Mouse (Mus musculus) heart, adult 2 months (tissue): ENCODE measurements around the gene Fgf10. TPM values are rescaled to one million over a fixed set of nuclear protein-coding genes. Genes with fewer than 3 reads are reported as not detected.

ENCODE experiments used
- DNase-seq, 2 experiments: peaks; one replicate each; pipeline ENCODE4 v3.0.0; 2021
- H3K27ac ChIP-seq: fragments of 200-600 bp; 2 replicates; pipeline ENCODE4 v1.8.1; 2022
- H3K27me3 ChIP-seq: fragments of 200-500 bp; 2 replicates; pipeline ENCODE4 v1.6.1; 2012; ENCODE audit warnings: mild to moderate bottlenecking, low read length, inconsistent platforms, mixed read lengths; ENCODE audit not compliant: control insufficient read depth, insufficient read depth
- H3K36me3 ChIP-seq: fragments of 200-500 bp; 2 replicates; pipeline ENCODE4 v1.6.1; 2012; ENCODE audit warnings: low read length, inconsistent platforms; ENCODE audit not compliant: control insufficient read depth, insufficient read depth
- H3K4me1 ChIP-seq: fragments of 200-500 bp; 2 replicates; pipeline ENCODE4 v1.6.1; 2011; ENCODE audit warnings: low read length; ENCODE audit not compliant: control insufficient read depth, insufficient read depth
- H3K4me3 ChIP-seq: fragments of 200-600 bp; 2 replicates; pipeline ENCODE4 v1.8.1; 2022
- H3K79me2 ChIP-seq: fragments of 200-500 bp; replicated peaks from 2 replicates; pipeline ENCODE4 v1.6.1; 2012; ENCODE audit warnings: mild to moderate bottlenecking, inconsistent platforms, low read length, moderate library complexity, mixed read lengths; ENCODE audit not compliant: control insufficient read depth, insufficient read depth
- H3K9ac ChIP-seq: fragments of 200-500 bp; 2 replicates; pipeline ENCODE4 v1.6.1; 2012; ENCODE audit warnings: low read depth, mild to moderate bottlenecking, control low read depth, inconsistent platforms, low read length, mixed read lengths
- CTCF ChIP-seq: fragments of 200-600 bp; IDR thresholded peaks from 2 replicates; pipeline ENCODE4 v1.8.1; 2022; ENCODE audit warnings: antibody characterized with exemption, mild to moderate bottlenecking, moderate library complexity
- EP300 ChIP-seq: fragments of 200-500 bp; IDR thresholded peaks from 2 replicates; pipeline ENCODE4 v1.6.1; 2011; ENCODE audit warnings: low read depth, low read length, control low read depth; ENCODE audit not compliant: insufficient read depth
- POLR2A ChIP-seq: fragments of 200-500 bp; IDR thresholded peaks from 2 replicates; pipeline ENCODE4 v1.6.1; 2011; ENCODE audit warnings: mild to moderate bottlenecking, low read depth, low read length, control low read depth; ENCODE audit not compliant: insufficient read depth
- WGBS: fragments of 180-500 bp; shearing (Covaris S2); methylation state at CpG from one replicate; pipeline ENCODE4 v1.1.7; 2018; 5-methylcytosine and 5-hydroxymethylcytosine counted together
- intact Hi-C: fragments of 180-260 bp; cut with DNase I; formaldehyde crosslinking; loops from one replicate; pipeline ENCODE4 v1.15.1; 2025
- long read RNA-seq: library from polyadenylated mRNA; stranded (forward); transcript quantifications from one replicate; pipeline ENCODE4 v2.0.0, GENCODE M21; 2021
- polyA plus RNA-seq: library from polyadenylated mRNA; depleted of rRNA; stranded (reverse); fragments of >200 nt; gene quantifications from 2 replicates; pipeline ENCODE4 v1.2.3, GENCODE M21; 2012; rRNA removed
- total RNA-seq, 2 experiments: library from RNA; stranded (reverse); gene quantifications; 2 replicates each; pipeline ENCODE4 v1.2.3; 2021

Fgf10 gene
- under 1 TPM; 0.44 to 0.57 TPM for total RNA-seq
- polyA plus RNA-seq, result 0.18 and 0.26 TPM in 2 replicates
- long read RNA-seq, result 0 reads

- TF ChIP-seq CTCF (no peak), POLR2A (no peak), EP300 (no peak)
- no peak within 1 kb of the TSS for H3K4me3 ChIP-seq
- no peaks in the 10 kb centered on the region for H3K36me3 ChIP-seq
- H3K4me1 ChIP-seq, result no peaks in the 10 kb centered on the region
- 80% methylated on average over 7 of the region's 7 CpGs for WGBS
- no peak within 1 kb of the TSS for H3K27ac ChIP-seq
- no peaks in the 10 kb centered on the region; the same call in 1 of the 2 replicates for H3K27me3 ChIP-seq
- no peak for DNase-seq
- no peak within 1 kb of the TSS for H3K9ac ChIP-seq
- no peaks in the 10 kb centered on the region for H3K79me2 ChIP-seq
- intact Hi-C loops, result no loop called here
These were observed at the start of gene Fgf10 for GRCm38 (mm10) chr13:118669491-118669890. Gene Fgf10 (plus strand): TSS chr13:118669791.

DNA sequence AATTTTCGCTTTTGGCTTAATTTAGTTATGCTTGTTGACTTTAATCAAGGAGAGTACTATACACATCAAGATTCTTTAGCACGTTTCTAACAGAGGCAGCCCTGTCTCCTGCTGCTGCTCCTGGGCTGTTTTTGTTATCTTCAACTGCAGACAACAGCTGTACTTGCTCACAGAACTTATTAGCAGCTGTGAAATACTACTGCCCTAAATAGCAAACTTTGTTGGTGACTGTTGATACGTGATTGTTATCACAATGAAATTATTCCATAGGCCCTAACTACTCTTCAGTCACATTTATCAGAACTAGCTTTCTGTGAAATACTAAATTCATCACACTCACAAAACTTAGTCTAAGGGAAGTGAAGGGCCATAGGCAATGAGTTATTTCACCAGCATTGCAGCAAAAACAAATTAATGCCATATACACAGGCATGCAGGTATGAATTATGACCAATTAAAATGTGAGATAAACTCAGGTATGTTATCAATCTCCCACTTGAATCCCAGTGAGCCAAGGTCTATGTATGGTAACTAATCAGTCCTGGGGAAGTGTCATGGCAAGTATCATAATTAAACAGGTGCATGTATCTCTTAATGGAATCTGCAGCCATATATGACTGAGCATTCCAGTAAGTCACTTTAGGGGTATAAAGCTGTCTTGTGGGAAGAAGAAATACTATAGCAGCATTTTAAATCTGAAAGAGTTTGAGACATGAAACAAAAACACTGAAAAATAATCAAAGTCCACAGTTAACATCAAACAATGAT is 39.7 kb upstream of the Fgf10 start:
- H3K4me1 ChIP-seq, result no peaks in the 10 kb centered on the region
- H3K27me3 ChIP-seq, result no peaks in the 10 kb centered on the region
- H3K36me3 ChIP-seq, result no peaks in the 10 kb centered on the region
- no peak overlapping the region for H3K4me3 ChIP-seq
- H3K27ac ChIP-seq, result no peak overlapping the region
- no peak for TF ChIP-seq CTCF
- TF ChIP-seq EP300, result no peak
- no peak for TF ChIP-seq POLR2A
- 15% methylated on average over 3 of the region's 3 CpGs for WGBS
- no peaks in the 10 kb centered on the region for H3K79me2 ChIP-seq
- no peak for DNase-seq
- intact Hi-C loops, result no loop called here
- H3K9ac ChIP-seq, result no peak overlapping the region

DNA sequence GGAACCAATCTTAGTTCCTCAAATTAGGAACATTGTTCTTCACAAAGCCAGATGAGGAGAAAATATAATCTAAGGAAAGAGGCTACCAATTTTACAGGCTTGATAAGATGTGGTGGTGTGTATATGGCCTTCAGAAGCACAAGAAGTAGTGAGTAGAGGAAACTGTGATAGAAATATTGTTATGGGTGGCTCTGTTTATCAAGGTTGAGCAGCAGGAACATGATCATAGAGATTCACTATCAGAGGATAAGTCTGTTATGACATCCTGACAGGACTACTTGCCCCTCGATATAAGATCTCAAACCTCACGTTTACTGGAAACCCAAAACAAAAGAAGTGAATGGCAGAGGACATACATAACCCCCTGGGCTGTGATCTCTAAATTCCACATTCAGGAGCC is 38.1 kb upstream of the Fgf10 start:
- 67% methylated on average over 2 of the region's 2 CpGs for WGBS
- intact Hi-C loops, result no loop called here
- Histone ChIP-seq H3K79me2 (no peaks in the 10 kb centered on the region), H3K27ac (no peak overlapping the region), H3K9ac (no peak overlapping the region), H3K4me1 (no peaks in the 10 kb centered on the region), H3K27me3 (no peaks in the 10 kb centered on the region), H3K4me3 (no peak overlapping the region), H3K36me3 (no peaks in the 10 kb centered on the region)
- TF ChIP-seq CTCF, result no peak
- no peak for TF ChIP-seq EP300
- TF ChIP-seq POLR2A, result no peak
- DNase-seq, result no peak

- no peaks in the 10 kb centered on the region for H3K79me2 ChIP-seq
- H3K4me1 ChIP-seq, result no peaks in the 10 kb centered on the region
- H3K36me3 ChIP-seq, result no peaks in the 10 kb centered on the region
- H3K4me3 ChIP-seq, result no peak overlapping the region
- H3K9ac ChIP-seq, result no peak overlapping the region
- intact Hi-C loops, result no loop called here
- 77% methylated on average over 5 of the region's 5 CpGs for WGBS
- H3K27ac ChIP-seq, result no peak overlapping the region
- no peak for DNase-seq
- TF ChIP-seq POLR2A, result no peak
- TF ChIP-seq CTCF, result no peak
- no peak for TF ChIP-seq EP300
- H3K27me3 ChIP-seq, result no peaks in the 10 kb centered on the region
These were observed 33.5 kb upstream of the Fgf10 start for GRCm38 (mm10) chr13:118636047-118636446.

DNA sequence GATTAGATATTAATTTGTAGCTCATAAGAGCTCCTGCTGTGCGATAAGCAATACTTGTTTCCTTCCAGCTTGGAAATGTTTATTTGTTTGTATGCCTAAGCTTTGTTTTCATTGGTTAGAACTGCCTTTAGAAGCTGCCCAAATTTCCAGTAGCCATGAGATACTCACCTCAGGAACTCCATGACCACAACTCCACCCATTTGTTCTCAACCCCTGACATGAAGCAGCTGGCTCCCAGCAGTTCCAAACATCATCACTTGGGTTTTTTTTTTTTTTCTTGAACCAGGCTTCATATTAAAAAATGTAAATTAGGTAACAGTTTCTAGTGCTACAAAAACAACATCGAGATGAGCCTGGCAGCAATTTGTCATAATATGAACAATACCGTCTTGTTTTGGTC is 27.0 kb upstream of the Fgf10 start:
- H3K9ac ChIP-seq, result no peak overlapping the region
- WGBS, result 72% methylated on average over 3 of the region's 3 CpGs
- H3K27ac ChIP-seq, result no peak overlapping the region
- H3K27me3 ChIP-seq, result no peaks in the 10 kb centered on the region
- DNase-seq, result no peak
- H3K79me2 ChIP-seq, result no peaks in the 10 kb centered on the region
- intact Hi-C loops, result no loop called here
- no peak overlapping the region for H3K4me3 ChIP-seq
- H3K4me1 ChIP-seq, result no peaks in the 10 kb centered on the region
- TF ChIP-seq POLR2A (no peak), EP300 (no peak), CTCF (no peak)
- no peaks in the 10 kb centered on the region for H3K36me3 ChIP-seq

DNA sequence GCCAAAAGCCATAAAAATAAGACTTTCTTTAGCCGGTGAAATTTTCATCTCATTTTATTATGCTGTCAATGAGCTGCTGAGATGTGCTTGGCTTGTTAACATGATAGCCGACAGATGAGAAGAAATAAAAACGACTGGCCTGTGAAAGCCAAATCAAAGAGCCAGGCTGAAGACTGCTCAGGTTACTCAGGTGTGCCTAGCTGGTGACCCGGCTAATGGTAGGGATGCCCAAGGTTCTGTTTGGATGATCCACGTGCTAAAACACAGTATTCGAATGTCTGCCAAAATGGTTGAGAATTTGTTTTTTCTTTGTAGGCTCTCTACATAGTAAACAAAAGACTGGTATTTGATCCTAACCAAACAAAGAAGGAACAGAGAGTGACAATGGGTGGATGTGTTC is 26.5 kb upstream of the Fgf10 start:
- Histone ChIP-seq H3K36me3 (no peaks in the 10 kb centered on the region), H3K79me2 (no peaks in the 10 kb centered on the region), H3K27ac (no peak overlapping the region), H3K9ac (no peak overlapping the region), H3K4me1 (no peaks in the 10 kb centered on the region), H3K27me3 (no peaks in the 10 kb centered on the region), H3K4me3 (no peak overlapping the region)
- intact Hi-C loops, result no loop called here
- TF ChIP-seq POLR2A (no peak), EP300 (no peak), CTCF (no peak)
- DNase-seq, result no peak
- WGBS, result 70% methylated on average over 6 of the region's 6 CpGs
